Mouse (Mus musculus) cortical plate, adult 2 months (tissue): ENCODE measurements around the gene Pycr2. TPM values are rescaled to one million over a fixed set of nuclear protein-coding genes. Genes with fewer than 3 reads are reported as not detected.

Source experiments
- H3K27ac ChIP-seq: fragments of 200-500 bp; 2 replicates; pipeline ENCODE4 v1.5.1; 2012; ENCODE audit warnings: low read length, control low read depth, inconsistent platforms; ENCODE audit not compliant: insufficient read depth
- H3K4me1 ChIP-seq: fragments of 200-500 bp; 2 replicates; pipeline ENCODE4 v1.6.1; 2011; ENCODE audit warnings: low read length; ENCODE audit not compliant: control insufficient read depth, insufficient read depth
- H3K4me3 ChIP-seq: fragments of 200-500 bp; 2 replicates; pipeline ENCODE4 v1.5.1; 2011; ENCODE audit warnings: mild to moderate bottlenecking, low read length, control low read depth; ENCODE audit not compliant: insufficient read depth
- CTCF ChIP-seq: fragments of 200-500 bp; IDR thresholded peaks from 2 replicates; pipeline ENCODE4 v1.5.1; 2011; ENCODE audit warnings: mild to moderate bottlenecking, control low read depth, low read length; ENCODE audit not compliant: insufficient read depth; ENCODE audit errors: extremely low read depth
- POLR2A ChIP-seq: fragments of 200-500 bp; IDR thresholded peaks from 2 replicates; pipeline ENCODE4 v1.6.1; 2011; ENCODE audit warnings: mild to moderate bottlenecking, low read length, control low read depth; ENCODE audit not compliant: insufficient read depth; ENCODE audit errors: extremely low read depth
- polyA plus RNA-seq: library from polyadenylated mRNA; depleted of rRNA; stranded (reverse); fragments of >200 nt; gene quantifications from 2 replicates; pipeline ENCODE4 v1.2.3, GENCODE M21; 2012; rRNA removed

Gene Pycr2
- polyA plus RNA-seq, 1 experiment = 38.0 TPM

DNA sequence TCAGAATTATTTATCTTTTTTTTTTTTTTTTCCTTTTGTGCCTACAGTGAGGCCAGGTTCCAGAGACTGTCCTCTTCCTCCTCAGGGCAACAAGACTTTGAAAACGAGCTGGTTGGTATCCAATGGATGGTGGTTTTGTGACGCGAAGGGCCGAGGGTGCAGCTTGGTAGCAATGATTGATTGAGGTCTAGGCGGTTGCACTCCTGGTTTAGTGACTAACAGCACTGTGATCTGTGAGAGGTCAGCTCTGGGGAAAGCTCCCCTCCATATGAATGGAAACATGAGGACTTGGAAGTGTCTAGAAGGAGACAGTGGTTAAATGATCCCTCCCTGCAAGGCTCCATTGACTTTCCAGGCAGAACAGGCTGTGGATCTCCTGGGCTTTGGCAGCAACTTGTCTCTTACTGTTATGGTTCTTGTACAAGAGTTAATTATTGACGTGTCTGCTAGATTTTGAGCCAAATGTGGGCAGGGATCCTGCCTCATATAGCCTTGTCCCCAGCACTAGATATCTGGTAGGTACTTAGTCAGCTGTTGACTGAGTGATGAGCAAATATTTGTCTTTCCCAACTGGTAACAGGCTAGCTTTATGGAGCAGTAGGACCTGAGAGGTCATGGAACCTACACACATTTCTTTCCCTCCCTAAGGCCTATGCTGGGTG is 48.1 kb downstream of the Pycr2 start:
- no peaks in the 10 kb centered on the region for H3K4me1 ChIP-seq
- no peak for TF ChIP-seq CTCF
- no peak for TF ChIP-seq POLR2A
- H3K27ac ChIP-seq = no peak overlapping the region
- H3K4me3 ChIP-seq = no peak overlapping the region

- H3K27ac ChIP-seq = no peak overlapping the region
Measured at GRCm38 (mm10) chr1:180952808-180953207, 48.7 kb downstream of the Pycr2 start.

DNA sequence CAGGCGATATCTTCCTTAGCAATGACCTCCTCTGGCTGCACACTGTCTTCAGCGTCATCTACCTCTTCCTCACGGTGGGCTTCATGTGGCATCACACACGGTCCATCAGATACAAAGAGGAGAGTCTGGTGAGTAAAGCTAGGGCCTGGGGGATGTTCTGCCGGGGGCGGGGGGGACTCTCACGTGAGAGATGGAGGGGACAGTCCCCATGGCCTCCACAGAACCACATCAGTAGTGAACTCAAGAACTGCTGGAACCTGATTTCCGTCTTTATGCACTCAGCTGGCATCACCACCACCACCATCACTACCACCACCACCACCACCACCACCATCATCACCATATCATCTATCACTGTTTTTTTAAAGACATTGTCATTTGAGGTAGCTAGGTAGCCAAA is 52.3 kb downstream of the Pycr2 start:
- Histone ChIP-seq H3K27ac (no peak overlapping the region), H3K4me1 (no peaks in the 10 kb centered on the region)
- TF ChIP-seq CTCF (no peak), POLR2A (no peak)

More at GRCm38 (mm10) chr1:180952808-180953207, 48.7 kb downstream of the Pycr2 start:
- no peaks in the 10 kb centered on the region for H3K4me1 ChIP-seq
- TF ChIP-seq POLR2A (no peak), CTCF (no peak)
- no peak overlapping the region for H3K4me3 ChIP-seq

GRCm38 (mm10) chr1:180956973-180957381 is 52.9 kb downstream of the Pycr2 start:
- no peak overlapping the region for H3K27ac ChIP-seq
- H3K4me3 ChIP-seq = no peak overlapping the region
- no peaks in the 10 kb centered on the region for H3K4me1 ChIP-seq
- TF ChIP-seq POLR2A (no peak), CTCF (no peak)

More for the DNA sequence above, 52.3 kb downstream of the Pycr2 start:
- H3K4me3 ChIP-seq = no peak overlapping the region

Other genes with a start within 250 kb of the Pycr2 start
- not detected in 2 replicates for gene Mixl1, start 207.3 kb upstream of the Pycr2 start, polyA plus RNA-seq
- gene Acbd3, start 178.2 kb upstream of the Pycr2 start, polyA plus RNA-seq = 22.0 and 22.5 TPM in 2 replicates
- 334 and 359 TPM in 2 replicates for gene H3f3a, start 90.3 kb upstream of the Pycr2 start, polyA plus RNA-seq
- 16.1 and 16.2 TPM in 2 replicates for gene Sde2, start 53.2 kb upstream of the Pycr2 start, polyA plus RNA-seq
- 1.2 and 1.9 TPM in 2 replicates for gene Lefty2, start 11.2 kb upstream of the Pycr2 start, polyA plus RNA-seq
- gene Lefty1, start 30.7 kb downstream of the Pycr2 start, polyA plus RNA-seq = 1.5 and 8.1 TPM in 2 replicates
- gene Tmem63a, start 38.1 kb downstream of the Pycr2 start, polyA plus RNA-seq = 48.2 and 64.1 TPM in 2 replicates
- 30.5 and 37.7 TPM in 2 replicates for gene Ephx1, start 116.6 kb downstream of the Pycr2 start, polyA plus RNA-seq
- gene 9130409I23Rik, start 146.9 kb downstream of the Pycr2 start, polyA plus RNA-seq = not detected in 2 replicates
- gene Nvl, start 239.9 kb downstream of the Pycr2 start, polyA plus RNA-seq = 85.8 and 98.0 TPM in 2 replicates
- gene Cnih4, start 240.4 kb downstream of the Pycr2 start, polyA plus RNA-seq = 23.2 and 25.3 TPM in 2 replicates